Mouse (Mus musculus) right cerebral cortex, adult 2 months (tissue): Measurements from ENCODE around the gene Slc41a1.
A peak's percentile ranks its signal among the peaks of the same experiment; 100 is the strongest.
"Not testable (repeated sequence)": the region's sequence is repeated elsewhere in the genome, so short reads cannot be mapped to it uniquely, and the experiment has no call there.

Experiments used
- DNase-seq, 2 experiments: peaks; one replicate each; pipeline ENCODE4 v3.0.0; 2021 to 2022; ENCODE audit warnings: low spot score in 2 of 2

Slc41a1 gene

GRCm38 (mm10) chr1:131827207-131827786 lies at the start of gene Slc41a1:
Slc41a1 (plus strand) TSS chr1:131827493.
- DNase-seq = no peak

GRCm38 (mm10) chr1:131794591-131794990 lies 32.7 kb upstream of the Slc41a1 start:
- DNase-seq = no peak

GRCm38 (mm10) chr1:131795171-131795570 lies 32.1 kb upstream of the Slc41a1 start:
- DNase-seq = no peak

GRCm38 (mm10) chr1:131797202-131797909 lies 29.9 kb upstream of the Slc41a1 start, which contains the start of gene Pm20d1:
Pm20d1 (plus strand) TSS chr1:131797381.
- peak in 1 of 2 experiments; percentile 10 for DNase-seq

GRCm38 (mm10) chr1:131800001-131800400 lies 27.3 kb upstream of the Slc41a1 start:
- DNase-seq = no peak

GRCm38 (mm10) chr1:131801071-131801470 lies 26.2 kb upstream of the Slc41a1 start:
- DNase-seq = no peak

- DNase-seq = no peak
Observed at GRCm38 (mm10) chr1:131802652-131803051, 24.6 kb upstream of the Slc41a1 start.

GRCm38 (mm10) chr1:131804166-131804565 lies 23.1 kb upstream of the Slc41a1 start:
- DNase-seq = no peak

- DNase-seq = no peak
Observed at GRCm38 (mm10) chr1:131808986-131809385, 18.3 kb upstream of the Slc41a1 start.

- no peak for DNase-seq
Observed at GRCm38 (mm10) chr1:131809651-131810050, 17.6 kb upstream of the Slc41a1 start.

- no peak for DNase-seq
Observed at GRCm38 (mm10) chr1:131811393-131811792, 15.9 kb upstream of the Slc41a1 start.

- no peak for DNase-seq
Observed at GRCm38 (mm10) chr1:131812006-131812405, 15.3 kb upstream of the Slc41a1 start.

- no peak for DNase-seq
Observed at GRCm38 (mm10) chr1:131812631-131813295, 14.5 kb upstream of the Slc41a1 start.

- DNase-seq = no peak
Observed at GRCm38 (mm10) chr1:131813731-131814130, 13.6 kb upstream of the Slc41a1 start.

GRCm38 (mm10) chr1:131814191-131814590 lies 13.1 kb upstream of the Slc41a1 start:
- DNase-seq = no peak

- no peak for DNase-seq
Observed at GRCm38 (mm10) chr1:131816886-131817285, 10.4 kb upstream of the Slc41a1 start.

- DNase-seq = not testable (repeated sequence)
Observed at GRCm38 (mm10) chr1:131820353-131820752, 6.9 kb upstream of the Slc41a1 start.

- DNase-seq = peak in 1 of 2 experiments; percentile 24
Observed at GRCm38 (mm10) chr1:131820887-131821328, 6.4 kb upstream of the Slc41a1 start.

- DNase-seq = no peak
Observed at GRCm38 (mm10) chr1:131822292-131822691, 5.0 kb upstream of the Slc41a1 start.

GRCm38 (mm10) chr1:131822856-131823492 lies 4.3 kb upstream of the Slc41a1 start:
- no peak for DNase-seq

GRCm38 (mm10) chr1:131823563-131823962 lies 3.7 kb upstream of the Slc41a1 start:
- peak; percentile 34 to 43 for DNase-seq

GRCm38 (mm10) chr1:131824528-131825181 lies 2.6 kb upstream of the Slc41a1 start:
- DNase-seq = no peak
